Mouse (Mus musculus) liver, adult 2 months (tissue): ENCODE measurements around the gene Ccdc146.

ENCODE experiments used
- CTCF ChIP-seq: fragments of 200-500 bp; IDR thresholded peaks from 2 replicates; pipeline ENCODE4 v1.5.1; 2011; ENCODE audit warnings: low read depth, low read length, control low read depth
- POLR2A ChIP-seq: fragments of 200-500 bp; IDR thresholded peaks from 2 replicates; pipeline ENCODE4 v1.6.1; 2011; ENCODE audit warnings: low read length, control low read depth; ENCODE audit not compliant: insufficient read depth; ENCODE audit errors: extremely low read depth

- TF ChIP-seq CTCF, result no peak
- no peak for TF ChIP-seq POLR2A
These were observed 41.8 kb downstream of the Ccdc146 start for GRCm38 (mm10) chr5:21382678-21383077.
